Mouse (Mus musculus): ENCODE results near the gene Enoph1.

Gene Enoph1

DNA sequence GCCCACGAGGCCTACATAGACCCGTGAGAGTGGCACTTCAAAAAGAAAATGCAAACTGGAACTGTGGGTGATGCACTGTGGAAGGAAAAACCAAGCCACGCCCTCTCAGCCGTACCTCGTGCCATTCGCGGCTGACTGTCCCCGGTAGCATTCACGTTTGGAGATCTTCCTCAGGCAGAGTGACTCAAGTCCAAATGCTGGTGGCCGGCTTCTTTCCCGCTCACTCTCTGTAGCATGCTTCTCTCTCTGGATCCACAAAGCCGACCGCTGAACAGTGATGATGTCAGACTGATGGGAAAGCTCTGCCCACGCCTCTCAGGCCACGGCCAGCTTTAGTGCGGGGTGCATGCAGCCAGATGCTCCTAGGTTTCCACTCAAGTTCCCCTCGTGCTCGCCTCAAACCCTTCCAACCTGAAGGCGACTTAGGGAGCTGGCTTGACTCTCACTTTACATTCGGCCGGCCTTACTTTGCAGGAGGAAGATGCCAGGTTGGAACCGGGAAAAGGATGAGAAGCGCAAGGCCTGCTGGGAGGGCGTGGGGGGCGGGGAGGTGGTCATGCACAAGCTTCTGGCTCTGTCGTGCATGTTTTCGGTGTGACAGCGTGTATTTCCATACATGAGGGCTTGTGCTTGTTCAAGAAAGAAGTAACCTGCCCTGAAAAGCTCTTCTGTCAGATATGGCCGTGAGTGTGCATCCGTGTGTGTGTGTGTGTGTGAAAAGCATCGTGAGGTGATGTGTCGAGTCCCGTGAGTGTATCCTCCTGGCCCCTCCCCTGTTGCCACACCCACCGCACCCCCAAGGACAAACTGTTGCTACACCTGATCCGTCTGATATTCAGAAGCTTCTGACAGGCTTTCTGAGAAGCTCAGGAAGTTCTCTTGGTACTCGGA lies 39.5 kb downstream of the Enoph1 start:
- DNase-seq (ENCODE audit: low read depth): no peak

DNA sequence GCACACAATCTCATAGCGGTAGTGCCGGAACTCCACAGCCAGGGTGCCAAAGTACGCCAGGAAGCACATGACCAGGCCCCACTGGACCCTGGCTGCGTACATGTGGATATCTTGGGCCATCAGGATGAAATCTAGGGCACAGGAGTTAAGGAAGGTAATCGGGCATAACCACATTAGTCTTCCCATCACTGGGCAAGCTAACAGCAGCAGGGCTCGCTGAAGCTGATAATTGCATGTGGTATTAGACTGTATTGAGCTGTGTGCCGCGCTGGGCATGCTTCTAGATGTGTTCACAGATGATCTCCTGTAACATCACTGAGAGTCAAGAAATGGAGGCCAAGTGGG lies 40.1 kb downstream of the Enoph1 start:
- no peak for DNase-seq (ENCODE audit: low read depth)

DNA sequence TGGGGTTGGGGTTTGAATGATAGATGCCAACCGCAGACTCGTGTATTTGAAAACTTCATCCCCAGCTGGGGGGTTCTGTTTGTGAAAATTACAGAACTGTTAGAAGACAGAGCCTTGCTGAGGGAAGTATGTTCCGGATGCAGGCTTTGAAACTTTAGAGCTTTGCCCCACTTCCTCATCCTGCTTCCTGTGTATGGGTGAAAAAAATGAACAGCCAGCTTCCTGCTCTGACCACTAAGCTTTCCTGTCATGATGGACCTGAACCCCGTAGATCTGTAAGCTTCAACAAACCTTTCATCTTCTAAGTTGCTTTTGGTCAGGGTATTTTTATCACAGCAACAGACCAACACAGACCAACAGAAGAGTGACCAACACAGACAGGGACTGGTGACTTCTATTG lies 42.2 kb downstream of the Enoph1 start:
- peak; percentile 10 for DNase-seq (ENCODE audit: low read depth)

DNA sequence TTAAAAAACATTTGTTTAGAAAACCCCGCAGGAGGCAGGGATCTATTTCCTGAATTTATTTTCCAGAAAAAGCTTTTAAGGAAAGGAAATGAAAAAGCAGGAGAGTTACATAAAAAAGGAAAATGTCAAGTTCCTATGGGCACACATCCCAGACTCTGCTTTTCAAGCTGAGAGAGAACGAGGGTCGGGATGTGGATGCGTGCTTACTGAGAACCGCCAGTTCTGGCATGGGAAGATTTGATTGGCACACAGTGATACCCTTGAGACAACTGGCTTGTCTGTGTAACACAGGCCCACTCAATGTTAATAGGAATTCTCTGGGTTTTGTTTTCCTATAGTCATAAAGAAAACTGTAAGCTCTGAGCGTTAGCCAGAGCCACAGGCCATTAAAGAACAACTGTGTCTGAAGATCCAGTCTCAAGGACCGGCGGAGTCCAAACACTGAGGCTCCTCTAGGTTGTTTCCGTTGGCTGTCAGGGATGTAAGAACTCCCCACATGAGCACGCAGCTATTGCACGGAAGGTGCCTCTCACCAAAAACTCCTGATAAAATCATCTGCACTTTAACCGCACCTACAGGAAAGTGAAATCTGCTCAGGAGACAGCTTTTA lies 44.3 kb downstream of the Enoph1 start:
- DNase-seq (ENCODE audit: low read depth): no peak

GRCm38 (mm10) chr5:100085097-100085496 lies 45.3 kb downstream of the Enoph1 start:
- peak; percentile 15 for DNase-seq (ENCODE audit: low read depth)

- DNase-seq (ENCODE audit: low read depth): no peak
Observed at GRCm38 (mm10) chr5:100090515-100091262, 50.9 kb downstream of the Enoph1 start.

DNA sequence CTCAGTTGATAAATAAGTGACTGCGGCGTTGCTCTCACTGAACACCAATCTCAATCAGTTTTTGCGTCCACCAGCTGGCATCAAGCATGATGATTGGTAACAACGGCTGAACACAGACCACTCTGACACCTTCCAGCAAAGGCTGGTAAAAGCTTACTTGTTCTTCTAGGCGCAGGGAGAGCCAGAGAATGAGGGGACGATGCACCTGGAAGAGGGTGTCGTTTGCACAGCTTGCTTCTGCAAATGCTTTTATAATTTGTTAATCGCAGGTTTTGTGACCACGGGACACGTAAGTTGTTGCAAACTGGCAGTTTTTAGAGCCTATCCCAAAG lies 51.4 kb downstream of the Enoph1 start:
- no peak for DNase-seq (ENCODE audit: low read depth)

GRCm38 (mm10) chr5:100091602-100092001 lies 51.8 kb downstream of the Enoph1 start:
- DNase-seq (ENCODE audit: low read depth): no peak

- no peak for DNase-seq (ENCODE audit: low read depth)
Observed at GRCm38 (mm10) chr5:100096955-100097354, 57.2 kb downstream of the Enoph1 start.

DNA sequence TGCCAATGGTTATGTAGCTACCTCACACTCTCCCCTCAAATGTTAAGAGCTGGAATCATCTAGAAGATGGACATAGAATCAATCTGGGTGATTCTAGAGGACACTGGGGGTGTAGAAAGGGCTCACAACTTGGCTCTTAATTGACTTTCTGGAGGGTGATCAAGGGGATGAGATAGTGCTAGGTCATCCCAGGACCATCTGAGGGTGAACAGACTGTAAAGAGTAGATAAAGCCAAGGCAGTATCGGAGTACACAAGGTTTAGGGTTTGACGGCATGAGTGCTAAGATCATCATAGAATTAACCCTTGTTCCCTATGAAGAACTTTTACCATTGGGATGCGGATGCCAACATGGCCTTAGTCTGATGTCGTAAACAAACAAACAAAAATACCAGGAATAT lies 58.2 kb downstream of the Enoph1 start:
- no peak for DNase-seq (ENCODE audit: low read depth)

- no peak for DNase-seq (ENCODE audit: low read depth)
Observed at GRCm38 (mm10) chr5:100102395-100102794, 62.6 kb downstream of the Enoph1 start.

DNA sequence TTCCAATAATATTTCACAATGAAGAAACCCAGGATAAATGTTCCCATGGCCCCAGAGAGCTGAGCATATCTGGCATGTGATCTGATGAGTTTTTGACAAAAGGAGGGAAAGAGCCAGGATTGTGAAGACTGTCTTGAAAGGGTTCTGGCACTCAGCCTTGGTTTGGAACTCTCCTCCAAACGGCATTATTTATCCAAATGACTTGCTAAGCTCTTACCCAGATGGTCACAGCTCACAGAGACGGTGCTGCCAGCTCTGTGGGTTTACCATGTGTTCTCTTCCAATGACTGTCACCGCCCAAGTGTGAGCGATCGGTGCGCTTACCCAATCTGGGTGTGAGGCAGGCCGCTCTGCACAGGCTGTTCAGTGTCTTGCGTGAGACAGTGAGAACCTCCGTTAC lies 69.1 kb downstream of the Enoph1 start:
- no peak for DNase-seq (ENCODE audit: low read depth)

DNA sequence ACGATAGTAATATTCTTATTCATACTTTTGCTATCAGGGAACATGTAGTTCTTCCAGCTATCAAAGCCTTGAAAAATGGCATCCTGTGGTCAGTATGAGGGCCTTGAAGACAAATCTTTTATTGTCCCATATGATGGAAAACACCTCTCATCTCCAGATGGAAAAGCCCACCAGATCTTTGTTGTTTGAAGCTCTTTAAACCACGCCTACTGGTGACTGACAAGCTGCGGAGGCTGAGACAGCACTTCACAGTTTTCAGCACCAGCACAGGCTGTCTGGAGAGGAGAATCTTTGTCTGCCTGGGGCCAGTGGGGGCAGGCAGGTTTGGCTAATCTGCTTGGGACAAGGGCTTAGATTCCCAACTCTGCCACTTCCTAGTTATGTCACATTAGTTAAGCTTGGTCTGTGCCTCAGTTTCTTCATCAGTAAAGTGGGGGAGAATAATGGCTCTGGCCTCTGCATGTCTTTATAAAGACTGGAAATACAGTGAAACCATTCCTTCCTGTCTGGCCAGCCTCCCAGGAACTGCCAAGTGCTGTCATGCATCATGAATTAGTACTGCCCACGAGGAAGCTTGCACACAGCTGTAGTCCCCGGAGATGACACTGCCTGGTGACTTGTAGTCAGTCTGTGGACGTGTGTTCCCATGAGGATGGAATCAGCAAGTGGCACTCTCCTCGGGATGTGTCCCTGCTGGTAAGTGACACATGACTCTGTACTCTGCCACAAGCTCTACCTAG lies 69.9 kb downstream of the Enoph1 start:
- DNase-seq (ENCODE audit: low read depth): no peak

GRCm38 (mm10) chr5:100110581-100110980 lies 70.8 kb downstream of the Enoph1 start:
- no peak for DNase-seq (ENCODE audit: low read depth)

- DNase-seq (ENCODE audit: low read depth): no peak
Observed at GRCm38 (mm10) chr5:100113403-100113802, 73.6 kb downstream of the Enoph1 start.
